ENCODE assay signal across 17 mouse cellular contexts in genomic region chr11:103716971-103717370, GRCm38 (mm10). TPM values are rescaled to one million over a fixed set of nuclear protein-coding genes. Genes with fewer than 3 reads are reported as not detected.
"Had no signal": no experiment of that assay in that cellular context is flagged by ENCODE, and none has a peak within 500 bp of the region (broad histone marks: within the 10 kb centered on the region; RNA-seq: fewer than 3 reads in every experiment).

No protein-coding gene starts in this region.

- DNase-seq: kidney, adult 2 months; kidney, postnatal 14 days; lung, embryonic 14.5 days; lung, postnatal 10 days; right cerebral cortex, postnatal 14 days; thymus, postnatal 4 days had no signal

- H3K9me3 ChIP-seq: kidney, embryonic 15.5 days; limb, embryonic 15.5 days; liver, embryonic 12.5 days; neural tube, embryonic 12.5 days; stomach, embryonic 15.5 days had no signal

- H3K27ac ChIP-seq: kidney, embryonic 15.5 days; left cerebral cortex, adult 2 months; limb, embryonic 15.5 days; liver, embryonic 12.5 days; macrophage; neural tube, embryonic 12.5 days; stomach, embryonic 15.5 days had no signal

- H3K36me3 ChIP-seq: kidney, embryonic 15.5 days; limb, embryonic 15.5 days; liver, embryonic 12.5 days; neural tube, embryonic 12.5 days; stomach, embryonic 15.5 days had no signal

- H3K4me3 ChIP-seq: kidney, embryonic 15.5 days; left cerebral cortex, adult 2 months; limb, embryonic 15.5 days; liver, embryonic 12.5 days; megakaryocyte, embryonic 14.5 days; neural tube, embryonic 12.5 days; stomach, embryonic 15.5 days had no signal

- H3K4me2 ChIP-seq: kidney, embryonic 15.5 days; limb, embryonic 15.5 days; liver, embryonic 12.5 days; lung, embryonic 14.5 days; neural tube, embryonic 12.5 days; stomach, embryonic 15.5 days had no signal

- H3K9ac ChIP-seq: kidney, embryonic 15.5 days; limb, embryonic 15.5 days; liver, embryonic 12.5 days; lung, embryonic 14.5 days; neural tube, embryonic 12.5 days; stomach, embryonic 15.5 days had no signal

- H3K27me3 ChIP-seq: limb, embryonic 15.5 days; neural tube, embryonic 12.5 days; stomach, embryonic 15.5 days had no signal

- ATAC-seq: liver, embryonic 12.5 days had no signal

RNA-seq across cellular contexts. Expression of gene Wnt9b, which starts 32.6 kb away (rescaled TPM):
- total RNA-seq: monocyte, adult 5-6 weeks; neutrophil, adult 5-6 weeks had no signal
- polyA plus RNA-seq: liver, embryonic 12.5 days; lung, embryonic 14.5 days; macrophage; stomach, embryonic 15.5 days had no signal

RNA-seq across cellular contexts. Expression of gene Wnt3, which starts 57.0 kb away (rescaled TPM):
- total RNA-seq: monocyte, adult 5-6 weeks; neutrophil, adult 5-6 weeks had no signal
- polyA plus RNA-seq: kidney, adult 2 months; liver, embryonic 16.5 days; macrophage had no signal
